Mouse (Mus musculus) hindbrain, embryonic 12.5 days (tissue): Measurements from ENCODE around the gene Ptpro. TPM values are rescaled to one million over a fixed set of nuclear protein-coding genes. Genes with fewer than 3 reads are reported as not detected.

Experiments
- ATAC-seq: fragments of 200-750 bp; cut with Nextera tagmentation; 2 replicates; pipeline ENCODE4 v1.8.0; 2017; ENCODE audit warnings: moderate TSS enrichment; ENCODE audit not compliant: low FRiP score
- H3K27ac ChIP-seq: fragments of 300-500 bp; sonication (generic); 2 replicates; pipeline ENCODE4 v1.5.1; 2016; ENCODE audit warnings: mild to moderate bottlenecking
- H3K27me3 ChIP-seq: fragments of 300-500 bp; sonication (generic); 2 replicates; pipeline ENCODE4 v1.6.1; 2016; ENCODE audit warnings: mild to moderate bottlenecking
- H3K36me3 ChIP-seq: fragments of 300-500 bp; sonication (generic); 2 replicates; pipeline ENCODE4 v1.6.1; 2016; ENCODE audit warnings: mild to moderate bottlenecking
- H3K4me1 ChIP-seq: fragments of 300-500 bp; sonication (generic); 2 replicates; pipeline ENCODE4 v1.6.1; 2016
- H3K4me2 ChIP-seq: fragments of 300-500 bp; sonication (generic); replicated peaks from 2 replicates; pipeline ENCODE4 v1.6.1; 2016; ENCODE audit warnings: mild to moderate bottlenecking
- H3K4me3 ChIP-seq: fragments of 300-500 bp; sonication (generic); 2 replicates; pipeline ENCODE4 v1.5.1; 2016; ENCODE audit warnings: mild to moderate bottlenecking
- H3K9ac ChIP-seq: fragments of 300-500 bp; sonication (generic); 2 replicates; pipeline ENCODE4 v1.6.1; 2016; ENCODE audit warnings: mild to moderate bottlenecking, moderate library complexity
- H3K9me3 ChIP-seq: fragments of 300-500 bp; sonication (generic); replicated peaks from 2 replicates; pipeline ENCODE4 v1.6.1; 2016; ENCODE audit warnings: mild to moderate bottlenecking
- WGBS: fragments of 180-500 bp; shearing (Covaris S2); methylation state at CpG from one replicate; pipeline ENCODE4 v1.1.7; 2016; 5-methylcytosine and 5-hydroxymethylcytosine counted together
- polyA plus RNA-seq: library from polyadenylated mRNA; unstranded; fragments of >200 nt; fragmentation: Nextera tagmentation; extraction: Ambion mirVana; gene quantifications from 2 replicates; pipeline ENCODE4 v1.2.1, GENCODE M21; 2016

The Ptpro gene
- polyA plus RNA-seq, 1 experiment from 2014 or later, result 26.1 TPM

DNA sequence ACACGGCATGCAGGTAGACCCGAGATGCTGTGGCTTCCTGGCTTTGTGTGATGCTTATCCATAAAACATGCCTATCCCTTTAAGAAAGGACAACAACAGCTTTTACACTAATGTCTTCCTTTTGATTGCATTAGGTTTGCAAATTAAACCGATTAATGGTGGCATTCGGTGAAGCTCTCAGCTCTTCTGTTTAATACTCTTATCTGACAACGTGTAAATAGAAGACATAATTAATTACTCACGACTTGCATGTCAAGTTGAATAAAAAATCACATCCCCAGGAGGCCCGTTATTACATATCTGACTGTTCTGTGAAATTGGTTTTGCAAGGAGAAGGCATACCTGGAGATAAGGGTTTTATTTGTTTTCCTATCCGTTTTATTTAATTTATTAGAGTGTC is 15.9 kb downstream of the Ptpro start:
- peaks cover 7% of the 10 kb centered on the region; the same call in 1 of the 2 replicates for H3K4me1 ChIP-seq
- no peaks in the 10 kb centered on the region for H3K9me3 ChIP-seq
- ATAC-seq, result 0 out of 2 replicates have a peak, but pooled peaks have one; percentile 20
- H3K27me3 ChIP-seq, result no peaks in the 10 kb centered on the region
- H3K4me2 ChIP-seq, result no peak overlapping the region
- WGBS, result 69% methylated on average over 8 of the region's 8 CpGs
- H3K4me3 ChIP-seq, result no peak overlapping the region
- H3K9ac ChIP-seq, result no peak overlapping the region
- 0 out of 2 replicates have a peak overlapping the region, but pooled peaks have one; percentile 12 for H3K27ac ChIP-seq
- H3K36me3 ChIP-seq, result no peaks in the 10 kb centered on the region

DNA sequence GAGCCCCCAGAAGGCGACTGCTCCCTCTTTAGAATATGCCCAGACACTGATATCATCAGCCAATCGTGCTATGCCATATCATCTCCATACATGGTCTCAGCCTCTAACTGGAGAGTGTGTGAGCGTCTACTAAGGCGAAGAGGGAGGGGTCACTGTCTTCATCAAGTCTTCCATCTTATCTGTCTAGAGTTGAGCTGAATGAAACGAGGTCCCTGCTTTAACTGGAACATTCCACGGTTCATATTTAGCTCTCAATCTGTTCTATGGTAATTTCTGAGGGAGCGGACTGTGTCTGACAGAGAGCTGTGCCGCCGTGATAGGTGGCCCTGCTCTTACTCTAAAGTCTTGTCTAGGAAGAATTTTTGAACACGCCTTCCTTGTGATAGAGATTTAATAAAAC is 16.5 kb downstream of the Ptpro start:
- H3K4me3 ChIP-seq, result no peak overlapping the region
- H3K4me2 ChIP-seq, result no peak overlapping the region
- peaks cover 7% of the 10 kb centered on the region; the same call in 1 of the 2 replicates for H3K4me1 ChIP-seq
- no peaks in the 10 kb centered on the region for H3K27me3 ChIP-seq
- H3K27ac ChIP-seq, result no peak overlapping the region
- no peaks in the 10 kb centered on the region for H3K36me3 ChIP-seq
- WGBS, result 84% methylated on average over 10 of the region's 10 CpGs
- H3K9me3 ChIP-seq, result no peaks in the 10 kb centered on the region
- no peak for ATAC-seq
- no peak overlapping the region for H3K9ac ChIP-seq

DNA sequence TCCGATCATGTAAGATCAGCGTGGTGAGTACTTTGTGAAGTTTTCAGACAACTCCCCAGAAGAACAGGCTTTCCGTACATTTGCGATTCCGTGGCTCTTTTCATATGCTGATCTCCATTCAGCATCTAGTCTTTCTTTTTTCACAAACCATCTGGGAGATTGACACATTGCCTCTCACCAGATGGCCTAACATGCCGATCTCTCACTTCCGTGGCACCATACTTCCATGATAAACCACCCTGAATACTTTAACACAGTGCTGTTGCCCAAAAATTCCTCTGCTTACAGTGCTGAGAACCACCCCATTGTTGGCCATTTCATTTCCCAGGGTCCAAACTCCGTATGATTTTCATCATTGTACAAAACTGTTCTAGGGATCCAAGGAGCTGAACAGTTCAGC is 20.4 kb downstream of the Ptpro start:
- Histone ChIP-seq H3K36me3 (no peaks in the 10 kb centered on the region), H3K4me2 (no peak overlapping the region), H3K27me3 (no peaks in the 10 kb centered on the region), H3K9ac (no peak overlapping the region), H3K4me3 (no peak overlapping the region), H3K27ac (no peak overlapping the region), H3K9me3 (no peaks in the 10 kb centered on the region), H3K4me1 (peaks cover 9% of the 10 kb centered on the region; the same call in 1 of the 2 replicates)
- WGBS, result 52% methylated on average over 8 of the region's 8 CpGs
- peak; percentile 59; the same call in 1 of the 2 replicates for ATAC-seq

GRCm38 (mm10) chr6:137277587-137277994 is 25.5 kb downstream of the Ptpro start:
- Histone ChIP-seq H3K9ac (no peak overlapping the region), H3K27me3 (no peaks in the 10 kb centered on the region), H3K27ac (peak overlapping the region; percentile 19), H3K4me2 (no peak overlapping the region), H3K4me3 (no peak overlapping the region), H3K4me1 (peaks cover 12% of the 10 kb centered on the region; the same call in 1 of the 2 replicates), H3K36me3 (no peaks in the 10 kb centered on the region), H3K9me3 (no peaks in the 10 kb centered on the region)
- WGBS, result 35% methylated on average over 12 of the region's 12 CpGs
- peak; percentile 78 for ATAC-seq

GRCm38 (mm10) chr6:137279576-137279975 is 27.5 kb downstream of the Ptpro start:
- H3K36me3 ChIP-seq, result no peaks in the 10 kb centered on the region
- ATAC-seq, result no peak
- H3K4me2 ChIP-seq, result no peak overlapping the region
- no peaks in the 10 kb centered on the region for H3K27me3 ChIP-seq
- 80% methylated on average over 7 of the region's 7 CpGs for WGBS
- H3K27ac ChIP-seq, result no peak overlapping the region
- H3K4me1 ChIP-seq, result peaks cover 12% of the 10 kb centered on the region; the same call in 1 of the 2 replicates
- no peaks in the 10 kb centered on the region for H3K9me3 ChIP-seq
- no peak overlapping the region for H3K4me3 ChIP-seq
- no peak overlapping the region for H3K9ac ChIP-seq

DNA sequence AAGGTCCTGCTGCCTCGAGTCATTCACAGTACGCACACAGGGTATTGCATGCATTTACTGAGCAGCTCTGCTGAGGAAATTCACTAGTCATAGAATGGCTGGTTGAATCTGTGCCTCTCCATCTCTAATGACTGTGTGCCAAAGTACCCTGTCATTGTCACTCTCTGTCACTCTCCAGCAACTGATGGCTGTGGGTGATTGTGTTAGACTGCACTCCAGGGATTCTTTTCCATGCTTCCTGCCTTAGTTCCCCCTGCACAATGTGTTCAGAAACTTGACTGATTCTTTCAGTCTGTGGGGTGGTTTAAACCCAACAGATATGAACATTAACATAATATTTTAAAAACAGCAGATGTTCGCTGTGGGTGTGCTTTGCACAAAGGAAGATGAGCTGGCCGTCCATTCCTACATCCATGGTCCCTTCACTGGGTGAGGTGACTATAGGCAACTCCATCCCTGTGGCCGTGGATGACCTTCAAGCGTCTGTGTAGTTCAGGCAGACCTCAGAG is 29.5 kb downstream of the Ptpro start:
- H3K4me2 ChIP-seq, result no peak overlapping the region
- peaks cover 12% of the 10 kb centered on the region; the same call in 1 of the 2 replicates for H3K4me1 ChIP-seq
- no peaks in the 10 kb centered on the region for H3K36me3 ChIP-seq
- no peaks in the 10 kb centered on the region for H3K27me3 ChIP-seq
- no peak overlapping the region for H3K27ac ChIP-seq
- no peak overlapping the region for H3K9ac ChIP-seq
- no peak for ATAC-seq
- H3K4me3 ChIP-seq, result no peak overlapping the region
- H3K9me3 ChIP-seq, result no peaks in the 10 kb centered on the region
- WGBS, result 86% methylated on average over 6 of the region's 6 CpGs

DNA sequence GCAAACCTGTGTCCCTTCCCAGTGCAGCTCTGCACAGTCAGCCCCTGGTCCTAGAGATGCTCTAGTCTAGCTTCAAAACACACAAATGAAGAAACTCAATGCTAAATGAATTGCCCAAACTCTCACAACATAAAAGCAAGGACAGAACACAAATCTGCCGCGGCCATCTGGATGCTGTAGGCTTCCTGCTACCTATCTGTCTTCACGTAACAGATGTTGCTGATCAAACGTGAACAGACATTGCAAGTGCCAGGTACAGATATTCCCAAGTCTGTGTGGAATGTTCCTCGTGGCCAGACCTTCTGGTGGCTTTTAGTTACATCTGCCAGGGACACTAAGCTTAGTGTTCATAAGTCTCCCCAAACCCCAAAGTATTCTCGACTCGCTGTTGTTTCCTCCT is 29.9 kb downstream of the Ptpro start:
- H3K9me3 ChIP-seq, result no peaks in the 10 kb centered on the region
- H3K36me3 ChIP-seq, result no peaks in the 10 kb centered on the region
- H3K27me3 ChIP-seq, result no peaks in the 10 kb centered on the region
- H3K9ac ChIP-seq, result no peak overlapping the region
- ATAC-seq, result no peak
- 84% methylated on average over 7 of the region's 7 CpGs for WGBS
- no peak overlapping the region for H3K4me3 ChIP-seq
- peaks cover 12% of the 10 kb centered on the region; the same call in 1 of the 2 replicates for H3K4me1 ChIP-seq
- H3K27ac ChIP-seq, result no peak overlapping the region
- H3K4me2 ChIP-seq, result no peak overlapping the region

- H3K27ac ChIP-seq, result no peak overlapping the region
- H3K4me1 ChIP-seq, result peaks cover 5% of the 10 kb centered on the region; the same call in 1 of the 2 replicates
- no peaks in the 10 kb centered on the region for H3K36me3 ChIP-seq
- no peak for ATAC-seq
- H3K9me3 ChIP-seq, result no peaks in the 10 kb centered on the region
- no peaks in the 10 kb centered on the region for H3K27me3 ChIP-seq
- no peak overlapping the region for H3K4me2 ChIP-seq
- H3K4me3 ChIP-seq, result no peak overlapping the region
- 93% methylated on average over 6 of the region's 6 CpGs for WGBS
- H3K9ac ChIP-seq, result no peak overlapping the region
These were observed 34.3 kb downstream of the Ptpro start for GRCm38 (mm10) chr6:137286376-137286775.

DNA sequence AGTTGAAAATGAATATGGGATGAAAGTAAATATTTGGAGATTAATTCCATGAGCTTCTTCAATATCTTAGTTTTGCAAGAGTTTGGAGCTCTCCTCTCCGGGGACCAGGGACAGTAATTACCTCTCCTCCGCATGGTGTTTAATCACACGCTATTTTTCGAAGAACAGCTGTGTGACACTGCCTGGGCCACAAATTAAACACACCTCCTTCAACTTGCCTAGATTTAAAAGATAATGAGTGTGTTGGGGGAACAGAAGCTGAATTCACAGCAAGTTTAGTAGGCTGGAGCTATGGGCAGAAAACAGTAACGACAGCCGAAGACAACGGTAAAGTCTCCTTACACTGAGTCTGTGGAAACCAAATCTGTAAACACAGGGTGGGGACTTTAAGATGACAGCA is 35.7 kb downstream of the Ptpro start:
- H3K4me1 ChIP-seq, result no peaks in the 10 kb centered on the region
- ATAC-seq, result no peak
- no peak overlapping the region for H3K4me3 ChIP-seq
- H3K9ac ChIP-seq, result no peak overlapping the region
- H3K27ac ChIP-seq, result no peak overlapping the region
- H3K9me3 ChIP-seq, result no peaks in the 10 kb centered on the region
- H3K27me3 ChIP-seq, result no peaks in the 10 kb centered on the region
- no peak overlapping the region for H3K4me2 ChIP-seq
- WGBS, result 82% methylated on average over 7 of the region's 7 CpGs
- H3K36me3 ChIP-seq, result no peaks in the 10 kb centered on the region

GRCm38 (mm10) chr6:137288264-137288663 is 36.1 kb downstream of the Ptpro start:
- H3K9me3 ChIP-seq, result no peaks in the 10 kb centered on the region
- H3K36me3 ChIP-seq, result no peaks in the 10 kb centered on the region
- ATAC-seq, result no peak
- no peak overlapping the region for H3K9ac ChIP-seq
- H3K4me3 ChIP-seq, result no peak overlapping the region
- H3K4me2 ChIP-seq, result no peak overlapping the region
- H3K4me1 ChIP-seq, result no peaks in the 10 kb centered on the region
- no peak overlapping the region for H3K27ac ChIP-seq
- no peaks in the 10 kb centered on the region for H3K27me3 ChIP-seq
- WGBS, result 88% methylated on average over 5 of the region's 5 CpGs

DNA sequence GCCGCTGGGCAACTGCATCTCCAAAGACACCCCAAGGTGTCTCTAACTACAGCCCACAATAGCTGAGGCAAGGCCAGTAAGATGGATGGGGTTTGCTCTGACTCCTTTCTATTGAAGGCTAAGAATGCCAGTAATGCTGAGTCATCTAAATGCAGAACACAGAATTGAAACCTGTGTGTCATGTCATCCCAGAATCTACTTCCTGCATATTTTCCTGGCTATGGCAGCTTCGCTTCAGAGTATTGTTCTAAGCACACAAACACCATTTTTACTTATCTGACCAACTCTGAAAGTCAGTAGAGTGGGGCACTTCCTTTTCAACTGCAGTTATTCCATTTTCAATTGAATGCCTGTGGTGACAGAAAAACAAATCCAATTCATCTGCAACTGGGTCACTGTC is 40.3 kb downstream of the Ptpro start:
- no peak overlapping the region for H3K9ac ChIP-seq
- 58% methylated on average over 2 of the region's 2 CpGs for WGBS
- no peak for ATAC-seq
- H3K4me1 ChIP-seq, result peaks cover 5% of the 10 kb centered on the region; the same call in 1 of the 2 replicates
- no peaks in the 10 kb centered on the region for H3K27me3 ChIP-seq
- H3K36me3 ChIP-seq, result no peaks in the 10 kb centered on the region
- H3K9me3 ChIP-seq, result 0 out of 2 replicates have a peak, but pooled peaks cover 4% of the 10 kb centered on the region
- H3K4me2 ChIP-seq, result no peak overlapping the region
- H3K27ac ChIP-seq, result no peak overlapping the region
- no peak overlapping the region for H3K4me3 ChIP-seq

DNA sequence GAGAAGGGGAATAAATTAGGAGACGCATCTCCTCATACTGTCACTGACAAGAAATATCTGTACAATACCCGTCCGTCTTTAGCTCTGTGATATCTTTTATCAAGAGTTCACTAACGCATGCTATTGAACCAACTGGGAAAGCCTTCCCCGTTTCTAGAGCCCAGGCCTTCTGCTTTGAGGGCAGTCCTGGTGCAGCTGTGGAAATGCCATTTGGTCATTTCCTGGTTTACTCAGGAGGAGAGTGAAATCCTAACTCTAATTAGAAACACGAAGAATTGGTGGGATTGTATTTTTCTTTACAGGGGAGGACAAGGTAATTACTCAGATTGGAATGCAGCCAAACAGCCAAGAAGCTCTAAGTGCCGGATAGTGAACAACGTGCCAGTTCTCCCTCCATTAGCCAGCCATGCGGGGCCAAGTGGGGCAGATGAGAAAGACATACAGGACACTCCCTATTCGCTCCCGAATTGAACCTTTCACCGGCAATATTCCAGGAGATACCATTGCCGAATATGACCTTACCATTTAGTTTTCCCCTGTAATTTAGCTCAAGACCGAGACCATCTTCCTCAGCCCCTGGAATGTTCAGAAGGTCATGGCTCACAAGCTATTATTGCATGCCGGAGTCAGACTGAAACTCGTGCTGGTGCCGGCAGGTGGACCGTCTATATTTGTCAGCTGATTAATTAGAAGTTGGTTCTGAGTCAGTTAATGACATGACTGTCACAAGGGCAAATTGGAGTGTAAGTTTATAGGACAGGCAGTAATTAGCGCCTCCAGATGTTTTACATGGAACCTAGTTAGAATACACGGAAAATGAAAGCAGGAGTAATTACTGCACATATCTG is 43.1 kb downstream of the Ptpro start:
- Histone ChIP-seq H3K27ac (no peak overlapping the region), H3K36me3 (no peaks in the 10 kb centered on the region), H3K27me3 (no peaks in the 10 kb centered on the region), H3K9me3 (0 out of 2 replicates have a peak, but pooled peaks cover 4% of the 10 kb centered on the region), H3K4me3 (no peak overlapping the region), H3K4me1 (peaks cover 5% of the 10 kb centered on the region; the same call in 1 of the 2 replicates), H3K9ac (no peak overlapping the region), H3K4me2 (no peak overlapping the region)
- no peak; the same call in 1 of the 2 replicates for ATAC-seq
- 76% methylated on average over 20 of the region's 20 CpGs for WGBS
